9 mouse cellular contexts compared by ENCODE assay signal in the genomic region with DNA sequence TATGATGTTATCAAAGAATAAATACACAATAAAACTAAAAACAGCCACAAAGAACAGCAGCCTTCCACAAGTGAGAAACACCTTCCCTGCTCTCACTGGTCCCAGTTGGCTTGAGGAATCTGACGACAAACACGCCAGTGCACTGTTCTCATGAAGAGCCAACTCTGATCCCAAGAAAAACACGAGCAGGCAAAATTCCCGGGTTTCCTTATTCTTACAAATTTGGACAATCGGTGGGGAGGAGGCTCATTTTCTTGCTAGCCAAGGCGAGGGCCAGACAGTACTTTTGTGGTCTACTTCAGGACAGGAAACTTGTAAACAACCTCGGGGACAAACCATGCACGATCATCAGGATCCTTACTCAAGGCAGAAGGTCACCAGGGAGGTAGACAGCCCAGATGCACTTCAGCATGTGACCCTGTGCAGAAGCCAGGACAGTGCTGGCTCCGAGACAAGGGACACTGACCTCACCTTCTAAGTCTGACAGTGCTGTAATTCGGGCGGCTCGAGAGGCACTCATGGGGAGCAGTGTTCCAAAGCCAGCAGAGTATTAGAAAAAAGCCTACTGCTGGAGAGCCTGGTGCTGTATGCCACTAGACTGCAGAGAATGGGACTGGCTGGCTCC.
DNase-seq lines count a peak whose midpoint lies in the region; TF ChIP-seq lines count a peak whose summit lies in the region.
"Had no signal": no experiment of that assay in that cellular context is flagged by ENCODE, and none has a peak within 500 bp of the region (broad histone marks: within the 10 kb centered on the region; RNA-seq: fewer than 3 reads in every experiment).

No protein-coding gene starts in this region.

- peak overlapping the region; percentile 49 for H3K27ac ChIP-seq in liver, adult 2 months (replicated peaks; ENCODE audit: insufficient read depth, low read depth, low read length)
- peak overlapping the region; percentile 39 for H3K27ac ChIP-seq in limb, embryonic 10.5 days

- H3K9ac ChIP-seq in liver, adult 2 months (ENCODE audit: low read depth, low read length), result no peak overlapping the region; the same call in 1 of the 2 replicates

- H3K4me3 ChIP-seq in liver, adult 2 months (ENCODE audit: insufficient read depth, low read depth, low read length), result no peak overlapping the region
- no peak overlapping the region for H3K4me3 ChIP-seq in limb, embryonic 10.5 days
- H3K4me3 ChIP-seq: myocyte had no signal

- TF ChIP-seq CTCF in liver, adult 2 months (IDR thresholded peaks at IDR 0.05; ENCODE audit: low read depth, low read length), result no peak

- no peaks in the 10 kb centered on the region for H3K27me3 ChIP-seq in liver, adult 2 months (ENCODE audit: control insufficient read depth, insufficient read depth, low read length)
- no peaks in the 10 kb centered on the region for H3K27me3 ChIP-seq in limb, embryonic 10.5 days (ENCODE audit: low read depth, poor library complexity, severe bottlenecking)

- no peaks in the 10 kb centered on the region for H3K36me3 ChIP-seq in liver, adult 2 months (ENCODE audit: control insufficient read depth, insufficient read depth, low read length)
- peaks cover 94% of the 10 kb centered on the region for H3K36me3 ChIP-seq in limb, embryonic 10.5 days

- no peak for TF ChIP-seq POLR2A in liver, adult 2 months (IDR thresholded peaks at IDR 0.05; ENCODE audit: extremely low read depth, insufficient read depth, low read length)

- no peaks in the 10 kb centered on the region for H3K79me2 ChIP-seq in liver, adult 2 months (ENCODE audit: control insufficient read depth, insufficient read depth, low read length)

- no peaks in the 10 kb centered on the region for H3K9me3 ChIP-seq in limb, embryonic 10.5 days (replicated peaks)

- H3K4me1 ChIP-seq in liver, adult 2 months (ENCODE audit: control insufficient read depth, insufficient read depth, low read length), result peaks cover 25% of the 10 kb centered on the region
- peaks cover 34% of the 10 kb centered on the region for H3K4me1 ChIP-seq in limb, embryonic 10.5 days

- peak; percentile 97 for DNase-seq in liver, adult 2 months (ENCODE audit: extremely low read depth, low read depth, low spot score)
- DNase-seq in liver, result no peak
- DNase-seq in heart, adult 8-10 months (ENCODE audit: low spot score), result peak; percentile 92
- no peak for DNase-seq in limb, embryonic 10.5 days (ENCODE audit: low spot score)
- DNase-seq in skeletal muscle tissue, adult 2 months (ENCODE audit: low read depth, low spot score), result peak; percentile 98
- DNase-seq in frontal cortex, adult 2 months (ENCODE audit: extremely low spot score in 1 of 2, low spot score in 1 of 2), result no peak
- no peak for DNase-seq in MN1 (ENCODE audit: low spot score)
- DNase-seq in Muller cell, postnatal 12 days (ENCODE audit: inconsistent ontology term), result no peak

- WGBS in liver, adult 2 months, result 6% methylated on average over 12 of the region's 12 CpGs
- WGBS in limb, embryonic 10.5 days, result 86% methylated on average over 12 of the region's 12 CpGs

Comparison
In these comparisons a context has a peak if more than half of its experiments do, and no peak if none do; other contexts are left out.
1. DNase-seq: peak in liver, adult 2 months (single experiment), heart, adult 8-10 months (single experiment) and skeletal muscle tissue, adult 2 months (single experiment); none in liver (single experiment), limb, embryonic 10.5 days (single experiment), frontal cortex, adult 2 months (0 of 2), MN1 (single experiment) and Muller cell, postnatal 12 days (single experiment).